Mouse (Mus musculus) cerebellum, adult 2 months (tissue): Measurements from ENCODE around the gene Rnft1.

Source experiments
- CTCF ChIP-seq: fragments of 200-500 bp; IDR thresholded peaks from 2 replicates; pipeline ENCODE4 v1.5.1; 2011; ENCODE audit warnings: low read depth, mild to moderate bottlenecking, control low read depth, low read length, moderate library complexity, borderline replicate concordance; ENCODE audit not compliant: insufficient read depth
- POLR2A ChIP-seq: fragments of 200-500 bp; IDR thresholded peaks from 2 replicates; pipeline ENCODE4 v1.6.1; 2011; ENCODE audit warnings: low read length, control low read depth, borderline replicate concordance; ENCODE audit not compliant: insufficient read depth

- TF ChIP-seq CTCF (no peak), POLR2A (no peak)
Observed at GRCm38 (mm10) chr11:86503121-86503520, 18.7 kb downstream of the Rnft1 start.
